Mouse (Mus musculus): ENCODE data around the gene Nabp1. TPM values are rescaled to one million over a fixed set of nuclear protein-coding genes. Genes with fewer than 3 reads are reported as not detected.

Nabp1 gene
- total RNA-seq (2023), result 100 to 1,000 TPM; 118 to 129 TPM

DNA sequence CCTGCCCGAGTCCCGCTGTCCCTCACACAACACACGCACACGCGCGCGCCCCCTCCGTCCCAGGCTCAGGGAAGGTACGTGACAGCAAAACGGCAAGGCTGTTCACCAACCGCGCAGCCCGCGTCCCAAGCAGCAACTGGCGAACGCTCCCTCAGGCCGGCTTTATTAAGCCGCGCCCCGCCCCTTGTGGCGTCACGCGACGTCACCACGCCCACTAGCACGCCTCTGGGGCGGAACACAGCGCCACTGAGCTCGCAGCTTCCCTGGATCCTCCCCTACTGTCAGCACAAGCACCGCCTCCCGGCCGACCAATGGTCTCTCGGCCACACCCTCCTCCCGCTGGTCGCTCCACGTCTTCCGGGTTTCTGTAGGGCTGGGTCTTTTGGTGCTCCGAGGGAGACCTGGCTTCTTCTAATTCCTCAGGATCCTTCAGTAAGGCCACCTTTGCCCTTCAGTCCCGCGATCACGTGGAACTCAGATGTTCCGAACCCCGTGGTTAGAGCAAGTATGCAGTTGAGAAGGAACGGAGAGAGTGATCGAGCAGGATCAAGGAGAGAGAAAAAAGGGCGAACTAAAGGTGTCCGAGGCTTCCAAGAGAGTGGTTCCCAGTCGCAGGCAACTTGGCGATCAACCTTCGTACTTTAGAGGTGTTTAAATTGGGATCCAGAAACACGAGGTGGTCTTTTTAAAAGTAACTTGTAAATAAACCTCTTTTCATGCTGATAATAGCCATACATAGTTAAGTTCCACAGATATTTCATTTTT is at the start of gene Nabp1:
Nabp1 (minus strand) TSS at position 164 of the 765 bp plus-strand sequence.

Other genes starting within 250 kb of the Nabp1 start
- under 1 TPM; 0.35 to 0.38 TPM for gene Cavin2, start 189.3 kb downstream of the Nabp1 start, total RNA-seq (2023)

Data from neutrophil, adult 83 days (primary cell).